Mouse (Mus musculus) kidney, adult 2 months (tissue): ENCODE measurements around the gene Pdss2.

Source experiments
- CTCF ChIP-seq: fragments of 200-500 bp; conservative IDR thresholded peaks from 2 replicates; pipeline ENCODE4 v1.5.1; 2011; ENCODE audit warnings: low read depth, mild to moderate bottlenecking, control low read depth, low read length, moderate library complexity, mixed read lengths; ENCODE audit not compliant: insufficient read depth, insufficient read length
- POLR2A ChIP-seq: fragments of 200-500 bp; IDR thresholded peaks from one replicate; pipeline ENCODE4 v1.6.1; 2011; ENCODE audit warnings: low read depth, low read length, control low read depth

GRCm38 (mm10) chr10:43454671-43455070 lies 233.4 kb downstream of the Pdss2 start:
- TF ChIP-seq CTCF (no peak), POLR2A (no peak)
